Mouse (Mus musculus): Measurements from ENCODE around the gene Trim40.
A peak's percentile ranks its signal among the peaks of the same experiment; 100 is the strongest.

The Trim40 gene

DNA sequence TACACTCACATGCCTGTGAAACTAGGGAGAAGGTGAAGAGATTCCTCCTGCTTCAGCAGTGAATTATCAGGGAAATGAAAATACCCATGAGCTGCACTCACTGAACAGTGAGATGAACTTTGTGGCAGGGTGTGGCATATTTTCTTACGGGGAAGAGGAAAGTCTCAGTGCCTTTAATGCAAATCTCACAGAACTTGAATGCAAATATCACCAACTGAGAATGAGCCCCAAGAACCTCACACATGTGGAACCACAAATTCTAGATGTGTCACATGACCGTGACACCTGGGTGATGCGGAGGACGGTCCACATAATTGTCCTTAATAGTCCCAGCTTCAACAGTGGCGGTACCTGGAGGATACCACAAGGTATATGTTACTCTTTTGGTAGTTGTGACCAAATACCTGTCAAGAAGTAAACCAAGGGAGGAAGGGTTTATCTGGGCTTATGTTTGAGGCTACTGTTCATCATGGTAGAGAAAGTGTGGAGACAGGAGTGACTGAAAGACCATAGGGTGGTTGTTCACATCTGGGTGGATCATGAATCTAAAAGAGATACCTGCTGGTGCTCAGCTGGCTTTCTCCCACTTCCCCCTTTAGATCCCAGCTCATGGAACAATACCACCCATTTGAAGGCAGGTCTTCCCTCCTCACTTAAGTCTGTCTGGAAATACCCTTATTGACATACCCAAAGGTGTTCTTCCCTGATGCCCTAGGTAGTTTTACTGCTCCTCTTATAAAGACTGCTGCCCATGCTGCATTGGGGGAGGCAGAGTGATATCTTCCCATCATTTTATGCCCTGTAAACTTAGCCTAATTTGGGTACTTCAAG lies at the start of gene Trim40:
Trim40 (minus strand) TSS at position 51 of the 831 bp plus-strand sequence.
- no peak for ATAC-seq (ENCODE audit: insufficient number of reproducible peaks, low FRiP score, low TSS enrichment)

GRCm38 (mm10) chr17:36938056-36938455 lies 48.1 kb upstream of the Trim40 start:
- no peak for ATAC-seq (ENCODE audit: insufficient number of reproducible peaks, low FRiP score, low TSS enrichment)

GRCm38 (mm10) chr17:36931806-36932205 lies 41.9 kb upstream of the Trim40 start:
- no peak for ATAC-seq (ENCODE audit: insufficient number of reproducible peaks, low FRiP score, low TSS enrichment)

DNA sequence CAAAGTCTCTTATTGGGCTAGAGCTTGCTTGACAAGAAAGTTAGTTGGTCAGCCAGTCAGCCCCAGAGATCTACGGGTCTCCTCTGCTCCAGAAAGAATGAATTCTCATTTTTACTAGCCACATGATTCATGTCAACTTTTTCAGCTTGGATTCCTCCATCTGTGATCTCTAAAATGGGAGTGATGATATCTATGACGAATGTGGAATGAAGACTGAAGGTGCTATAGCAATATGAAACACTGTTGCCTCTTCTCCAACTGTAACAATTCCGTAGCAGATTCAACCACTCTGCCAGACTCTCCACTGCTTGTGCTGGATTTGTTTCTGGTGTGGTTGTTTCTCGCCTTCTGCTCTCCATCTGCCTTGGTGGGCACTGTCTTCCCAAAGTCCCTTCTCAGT lies 41.2 kb upstream of the Trim40 start:
- ATAC-seq (ENCODE audit: insufficient number of reproducible peaks, low FRiP score, low TSS enrichment): no peak

GRCm38 (mm10) chr17:36930233-36930632 lies 40.3 kb upstream of the Trim40 start:
- ATAC-seq (ENCODE audit: insufficient number of reproducible peaks, low FRiP score, low TSS enrichment): no peak

- ATAC-seq (ENCODE audit: insufficient number of reproducible peaks, low FRiP score, low TSS enrichment): no peak
Measured at GRCm38 (mm10) chr17:36929236-36929932, 39.5 kb upstream of the Trim40 start.

DNA sequence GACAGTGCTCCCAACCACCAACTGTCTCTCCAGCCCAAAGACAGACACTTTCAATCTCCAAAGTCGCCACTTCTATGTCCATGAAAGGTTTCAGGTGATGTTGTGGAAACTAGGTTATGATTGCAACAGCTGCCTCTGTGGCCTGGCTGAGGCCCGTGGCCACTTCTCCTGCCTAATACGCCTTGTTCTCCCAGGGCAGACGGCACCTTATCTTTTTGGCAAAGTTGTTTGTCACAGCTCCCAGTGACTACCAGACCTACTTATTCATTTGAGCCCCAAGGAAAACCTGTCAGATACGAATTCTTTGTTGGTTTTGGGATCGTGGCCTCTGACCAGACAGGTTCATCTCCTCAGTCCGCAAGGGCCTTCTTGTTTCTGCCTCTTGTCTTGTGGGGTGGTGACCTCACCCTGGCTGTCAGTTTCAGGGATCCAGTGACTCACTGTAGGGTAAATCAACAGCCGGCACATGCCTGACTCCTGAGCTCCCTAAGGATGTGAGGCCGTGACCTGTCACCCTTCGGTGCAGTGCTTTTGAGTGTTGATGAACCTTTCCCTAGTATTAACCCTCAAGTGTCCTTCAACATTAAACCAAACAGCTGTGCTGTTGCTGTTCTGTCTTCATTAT lies 37.7 kb upstream of the Trim40 start:
- ATAC-seq (ENCODE audit: insufficient number of reproducible peaks, low FRiP score, low TSS enrichment): no peak

DNA sequence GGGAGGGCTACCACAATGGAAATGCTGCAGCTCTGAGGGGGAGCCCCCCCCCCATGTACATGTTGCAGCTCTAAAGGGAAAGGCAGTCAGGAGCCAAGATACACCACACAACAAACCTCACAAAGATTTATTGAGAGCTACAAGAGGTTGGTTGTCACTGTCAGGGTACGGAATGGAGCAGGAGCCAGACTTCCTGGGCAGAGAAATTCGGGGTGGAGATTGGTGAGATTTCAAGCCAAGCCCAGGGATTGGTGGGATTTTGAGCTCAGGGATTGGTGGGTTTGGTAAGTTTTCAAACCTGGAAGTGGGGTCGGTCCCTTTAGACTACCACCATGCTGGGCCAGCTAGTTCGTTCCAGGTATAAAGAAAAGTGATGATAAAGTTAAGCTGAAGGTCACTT lies 33.6 kb upstream of the Trim40 start:
- no peak for ATAC-seq (ENCODE audit: insufficient number of reproducible peaks, low FRiP score, low TSS enrichment)

GRCm38 (mm10) chr17:36922715-36923114 lies 32.8 kb upstream of the Trim40 start:
- no peak for ATAC-seq (ENCODE audit: insufficient number of reproducible peaks, low FRiP score, low TSS enrichment)

DNA sequence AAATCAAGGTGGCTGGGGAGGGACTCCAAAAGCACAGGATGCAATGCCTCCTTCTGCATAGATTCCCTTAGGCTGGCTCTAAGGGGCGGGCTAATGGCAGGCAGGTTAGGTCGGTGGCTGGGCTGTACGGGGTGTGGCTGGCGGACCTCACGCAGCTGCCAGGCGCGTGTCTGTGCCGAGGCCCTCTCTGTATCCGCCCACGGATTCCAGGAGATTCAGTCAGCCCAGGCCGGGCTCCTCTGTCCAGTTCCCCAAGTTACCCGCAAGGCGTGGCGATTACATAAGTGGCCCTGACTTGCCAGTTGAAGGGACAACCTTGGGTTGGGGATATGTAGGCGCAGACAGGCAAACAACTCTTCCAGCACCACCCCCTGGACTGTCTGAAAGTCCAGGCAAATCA lies 30.3 kb upstream of the Trim40 start:
- no peak for ATAC-seq (ENCODE audit: insufficient number of reproducible peaks, low FRiP score, low TSS enrichment)

DNA sequence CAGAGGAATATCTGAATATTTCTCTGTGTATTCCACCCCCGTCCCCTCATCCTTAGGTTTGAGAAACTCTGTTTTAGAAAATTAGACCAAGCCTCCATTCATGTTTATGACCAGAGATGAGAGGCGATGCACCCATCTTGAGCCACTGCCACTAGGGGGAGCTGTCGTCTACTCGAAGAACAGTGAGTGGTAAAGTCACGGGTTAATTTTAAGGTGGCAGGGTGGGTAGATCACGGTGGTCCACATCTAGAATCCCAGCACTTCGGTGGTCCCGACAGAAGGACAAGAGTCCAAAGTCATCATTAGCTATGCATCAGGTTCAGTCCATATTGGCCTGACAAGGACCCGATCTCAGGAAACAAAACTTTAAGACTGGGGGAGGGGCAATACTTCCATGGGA lies 25.2 kb upstream of the Trim40 start:
- no peak for ATAC-seq (ENCODE audit: insufficient number of reproducible peaks, low FRiP score, low TSS enrichment)

DNA sequence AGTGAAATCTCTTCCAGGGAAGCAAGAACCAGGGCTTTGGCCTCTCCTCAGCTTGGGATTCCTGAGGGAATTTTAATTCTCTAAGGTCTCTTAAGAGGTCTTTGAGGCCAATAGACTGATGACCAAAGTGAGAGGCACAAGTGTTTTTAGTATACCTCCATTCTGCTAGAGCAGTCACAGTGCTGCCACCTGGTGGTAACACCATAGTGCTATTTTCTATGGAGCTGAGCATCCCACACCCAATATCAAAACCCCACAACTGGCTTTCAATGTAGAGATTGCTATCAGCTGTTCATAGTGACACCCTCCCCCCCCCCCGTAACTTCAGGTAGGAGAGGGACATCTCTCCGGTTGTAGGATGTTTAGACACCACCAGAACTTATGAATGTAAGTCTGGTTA lies 24.2 kb upstream of the Trim40 start:
- peak; percentile 49; the same call in 1 of the 2 replicates for ATAC-seq (ENCODE audit: insufficient number of reproducible peaks, low FRiP score, low TSS enrichment)

DNA sequence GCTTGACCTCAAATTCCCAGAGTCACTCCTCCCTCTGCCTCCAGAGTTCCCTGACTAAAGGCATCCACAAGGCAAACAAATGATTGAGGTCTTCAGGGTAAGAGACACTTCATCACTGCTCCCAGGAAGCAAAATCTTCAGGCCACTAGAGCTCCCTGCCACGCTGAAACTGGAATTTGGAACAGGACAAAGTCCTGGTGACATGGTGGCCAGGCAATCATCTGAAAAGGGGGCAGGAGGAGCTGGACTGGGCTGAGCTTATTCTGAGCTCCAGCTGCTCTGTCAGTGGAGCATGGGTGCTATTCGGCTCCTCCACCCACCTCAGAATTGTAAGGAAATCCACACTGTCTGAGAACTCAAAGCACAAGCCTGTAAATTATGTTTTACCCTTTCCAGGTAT lies 22.1 kb upstream of the Trim40 start:
- ATAC-seq (ENCODE audit: insufficient number of reproducible peaks, low FRiP score, low TSS enrichment): no peak

GRCm38 (mm10) chr17:36909802-36910201 lies 19.9 kb upstream of the Trim40 start:
- no peak for ATAC-seq (ENCODE audit: insufficient number of reproducible peaks, low FRiP score, low TSS enrichment)

DNA sequence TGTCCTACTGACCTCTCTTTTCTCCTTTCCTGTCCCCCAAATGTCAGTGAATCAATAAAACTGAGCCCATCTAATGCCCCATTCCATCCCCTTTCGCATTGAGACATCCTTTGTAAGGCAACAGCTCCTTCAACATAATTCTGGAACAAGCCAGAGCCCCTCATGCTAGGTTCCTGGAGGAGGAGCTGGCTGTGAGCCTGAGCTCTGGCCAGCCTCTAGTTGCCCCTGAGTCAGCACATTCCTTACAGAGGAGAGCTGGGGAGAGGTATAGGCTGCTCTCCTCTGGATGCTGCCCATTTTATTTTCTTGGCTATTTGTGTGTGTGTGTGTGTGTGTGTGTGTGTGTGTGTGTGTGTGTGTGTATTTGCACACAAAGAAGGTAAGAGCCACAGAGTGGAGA lies 18.3 kb upstream of the Trim40 start:
- ATAC-seq (ENCODE audit: insufficient number of reproducible peaks, low FRiP score, low TSS enrichment): no peak

GRCm38 (mm10) chr17:36903651-36904050 lies 13.7 kb upstream of the Trim40 start:
- ATAC-seq (ENCODE audit: insufficient number of reproducible peaks, low FRiP score, low TSS enrichment): no peak

DNA sequence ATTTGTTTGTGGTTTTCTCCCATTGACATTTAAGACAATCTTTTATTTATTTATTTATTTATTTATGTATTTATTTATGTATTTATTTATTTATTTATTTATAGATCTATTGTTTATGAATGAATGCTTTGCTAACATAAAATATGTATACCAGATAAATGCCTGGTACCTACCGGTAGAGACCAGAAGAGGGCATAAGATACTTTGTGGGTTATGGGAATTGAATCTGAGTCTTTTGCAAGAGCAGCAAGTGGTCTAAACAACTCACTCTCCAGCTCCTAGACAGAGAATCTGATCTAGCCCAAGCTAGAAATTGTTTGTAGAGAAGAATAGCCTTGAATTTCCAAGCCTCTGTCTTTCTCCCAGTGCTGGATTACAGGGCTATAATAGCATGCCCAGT lies 10.8 kb upstream of the Trim40 start:
- no peak for ATAC-seq (ENCODE audit: insufficient number of reproducible peaks, low FRiP score, low TSS enrichment)

- no peak for ATAC-seq (ENCODE audit: insufficient number of reproducible peaks, low FRiP score, low TSS enrichment)
Measured at GRCm38 (mm10) chr17:36900001-36900400, 10.1 kb upstream of the Trim40 start.

DNA sequence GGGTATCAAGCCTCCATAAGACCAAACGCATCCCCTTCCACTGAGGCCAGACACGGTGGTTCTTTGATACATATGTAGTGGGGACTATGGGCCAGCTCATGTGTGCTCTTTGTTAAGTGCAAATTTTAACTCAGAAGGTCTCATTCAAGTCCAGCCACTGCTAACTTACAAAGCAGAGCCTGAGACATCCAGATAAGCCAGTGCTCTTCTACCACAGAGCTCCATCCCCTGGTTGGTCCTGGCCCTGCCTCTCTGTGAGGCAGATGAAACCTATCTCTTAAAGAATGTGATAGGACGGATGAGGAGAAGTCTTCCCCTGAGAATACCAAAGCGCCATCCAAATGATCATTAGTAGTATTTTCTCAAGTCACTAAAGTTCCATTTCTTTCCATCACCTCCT lies 9.5 kb upstream of the Trim40 start:
- no peak for ATAC-seq (ENCODE audit: insufficient number of reproducible peaks, low FRiP score, low TSS enrichment)

GRCm38 (mm10) chr17:36897552-36898205 lies 7.8 kb upstream of the Trim40 start, which contains the start of gene Trim31:
TSS of gene Trim31 (plus strand) at chr17:36898118.
- no peak for ATAC-seq (ENCODE audit: insufficient number of reproducible peaks, low FRiP score, low TSS enrichment)

- no peak for ATAC-seq (ENCODE audit: insufficient number of reproducible peaks, low FRiP score, low TSS enrichment)
Measured at GRCm38 (mm10) chr17:36897065-36897464, 7.1 kb upstream of the Trim40 start.

Measured in cerebellum, adult (tissue).